Mouse (Mus musculus) kidney, embryonic 15.5 days (tissue): ENCODE data around the gene Dse. TPM values are rescaled to one million over a fixed set of nuclear protein-coding genes. Genes with fewer than 3 reads are reported as not detected.

Experiments used
- ATAC-seq: fragments of 200-750 bp; cut with Nextera tagmentation; replicated peaks from 2 replicates; pipeline ENCODE4 v1.8.0; 2017; ENCODE audit warnings: moderate TSS enrichment; ENCODE audit not compliant: low FRiP score
- H3K27ac ChIP-seq: fragments of 300-500 bp; sonication (generic); 2 replicates; pipeline ENCODE4 v1.5.1; 2015; ENCODE audit warnings: mild to moderate bottlenecking, inconsistent platforms
- H3K27me3 ChIP-seq: fragments of 300-500 bp; sonication (generic); 2 replicates; pipeline ENCODE4 v1.6.1; 2015; ENCODE audit warnings: inconsistent platforms
- H3K36me3 ChIP-seq: fragments of 300-500 bp; sonication (generic); 2 replicates; pipeline ENCODE4 v1.6.1; 2015; ENCODE audit warnings: inconsistent platforms
- H3K4me1 ChIP-seq: fragments of 300-500 bp; sonication (generic); 2 replicates; pipeline ENCODE4 v1.6.1; 2015; ENCODE audit warnings: inconsistent platforms
- H3K4me2 ChIP-seq: fragments of 300-500 bp; sonication (generic); 2 replicates; pipeline ENCODE4 v1.6.1; 2015; ENCODE audit warnings: moderate library complexity, mild to moderate bottlenecking, inconsistent platforms
- H3K4me3 ChIP-seq: fragments of 300-500 bp; sonication (generic); replicated peaks from 2 replicates; pipeline ENCODE4 v1.5.1; 2015; ENCODE audit warnings: mild to moderate bottlenecking, inconsistent platforms
- H3K9ac ChIP-seq: fragments of 300-500 bp; sonication (generic); 2 replicates; pipeline ENCODE4 v1.6.1; 2015; ENCODE audit warnings: mild to moderate bottlenecking, inconsistent platforms
- H3K9me3 ChIP-seq: fragments of 300-500 bp; sonication (generic); replicated peaks from 2 replicates; pipeline ENCODE4 v1.6.1; 2016; ENCODE audit warnings: inconsistent platforms
- WGBS: fragments of 180-500 bp; shearing (Covaris S2); methylation state at CpG from one replicate; pipeline ENCODE4 v1.1.7; 2015; ENCODE audit warnings: mixed read lengths; 5-methylcytosine and 5-hydroxymethylcytosine counted together
- polyA plus RNA-seq: library from polyadenylated mRNA; unstranded; fragments of >200 nt; fragmentation: Nextera tagmentation; extraction: Ambion mirVana; gene quantifications from 2 replicates; pipeline ENCODE4 v1.2.1, GENCODE M21; 2015

The Dse gene
- polyA plus RNA-seq, 1 experiment from 2014 or later = 23.5 TPM

GRCm38 (mm10) chr10:34118421-34118820 is 89.1 kb downstream of the Dse start:
- Histone ChIP-seq H3K36me3 (no peaks in the 10 kb centered on the region), H3K4me2 (no peak overlapping the region), H3K9ac (no peak overlapping the region), H3K4me3 (no peak overlapping the region), H3K4me1 (no peaks in the 10 kb centered on the region), H3K27ac (no peak overlapping the region), H3K27me3 (no peaks in the 10 kb centered on the region), H3K9me3 (no peaks in the 10 kb centered on the region)
- no peak for ATAC-seq
- 86% methylated on average over 2 of the region's 2 CpGs for WGBS

- H3K4me1 ChIP-seq = no peaks in the 10 kb centered on the region
- no peaks in the 10 kb centered on the region for H3K36me3 ChIP-seq
- H3K4me2 ChIP-seq = no peak overlapping the region
- ATAC-seq = no peak
- H3K4me3 ChIP-seq = no peak overlapping the region
- no peak overlapping the region for H3K27ac ChIP-seq
- H3K9ac ChIP-seq = no peak overlapping the region
- no peaks in the 10 kb centered on the region for H3K27me3 ChIP-seq
- no peaks in the 10 kb centered on the region for H3K9me3 ChIP-seq
Observed at GRCm38 (mm10) chr10:34117770-34118169, 89.7 kb downstream of the Dse start.

GRCm38 (mm10) chr10:34117131-34117530 is 90.4 kb downstream of the Dse start:
- H3K4me2 ChIP-seq = no peak overlapping the region
- no peaks in the 10 kb centered on the region for H3K4me1 ChIP-seq
- ATAC-seq = no peak
- H3K27me3 ChIP-seq = no peaks in the 10 kb centered on the region
- no peak overlapping the region for H3K27ac ChIP-seq
- no peak overlapping the region for H3K9ac ChIP-seq
- WGBS = 48% methylated on average over 3 of the region's 3 CpGs
- no peaks in the 10 kb centered on the region for H3K36me3 ChIP-seq
- no peak overlapping the region for H3K4me3 ChIP-seq
- H3K9me3 ChIP-seq = no peaks in the 10 kb centered on the region

- 62% methylated on average over 4 of the region's 4 CpGs for WGBS
Observed at GRCm38 (mm10) chr10:34111964-34112738, 95.4 kb downstream of the Dse start.

GRCm38 (mm10) chr10:34110863-34111465 is 96.6 kb downstream of the Dse start:
- H3K36me3 ChIP-seq = no peaks in the 10 kb centered on the region
- H3K4me2 ChIP-seq = no peak overlapping the region
- H3K9me3 ChIP-seq = no peaks in the 10 kb centered on the region
- H3K4me1 ChIP-seq = 0 out of 2 replicates have a peak, but pooled peaks cover 3% of the 10 kb centered on the region
- no peaks in the 10 kb centered on the region for H3K27me3 ChIP-seq
- 91% methylated on average over 13 of the region's 13 CpGs for WGBS
- no peak for ATAC-seq
- H3K4me3 ChIP-seq = no peak overlapping the region
- no peak overlapping the region for H3K27ac ChIP-seq
- no peak overlapping the region for H3K9ac ChIP-seq

More at GRCm38 (mm10) chr10:34111964-34112738, 95.4 kb downstream of the Dse start:
- H3K4me3 ChIP-seq = no peak overlapping the region
- no peaks in the 10 kb centered on the region for H3K36me3 ChIP-seq
- H3K27ac ChIP-seq = no peak overlapping the region
- ATAC-seq = no peak
- no peak overlapping the region for H3K9ac ChIP-seq
- H3K4me2 ChIP-seq = no peak overlapping the region
- H3K9me3 ChIP-seq = no peaks in the 10 kb centered on the region
- H3K27me3 ChIP-seq = no peaks in the 10 kb centered on the region
- H3K4me1 ChIP-seq = 0 out of 2 replicates have a peak, but pooled peaks cover 3% of the 10 kb centered on the region

Other genes with a start within 250 kb of the Dse start
- gene Rwdd1, start 188.1 kb downstream of the Dse start, polyA plus RNA-seq = 121 and 133 TPM in 2 replicates
- not detected in 2 replicates for gene Trappc3l, start 170.1 kb downstream of the Dse start, polyA plus RNA-seq
- gene Calhm4, start 163.4 kb downstream of the Dse start, polyA plus RNA-seq = not detected in 2 replicates
- 0.39 and 0.74 TPM in 2 replicates for gene Calhm5, start 111.2 kb downstream of the Dse start, polyA plus RNA-seq
- gene Calhm6, start 79.7 kb downstream of the Dse start, polyA plus RNA-seq = 0.75 and 0.90 TPM in 2 replicates
- gene Tspyl1, start 74.5 kb upstream of the Dse start, polyA plus RNA-seq = 64.8 and 67.1 TPM in 2 replicates
- gene Tspyl4, start 89.7 kb upstream of the Dse start, polyA plus RNA-seq = 11.2 and 14.8 TPM in 2 replicates
- gene Col10a1, start 182.3 kb upstream of the Dse start, polyA plus RNA-seq = 0.31 and 2.1 TPM in 2 replicates
- gene Nt5dc1, start 210.8 kb upstream of the Dse start, polyA plus RNA-seq = 12.0 and 12.2 TPM in 2 replicates